Mouse (Mus musculus) thymus, postnatal 36 days (tissue): ENCODE data around the gene Grin2b.

Experiments
- DNase-seq, 2 experiments: peaks; one replicate each; pipeline ENCODE4 v3.0.0; 2022; ENCODE audit warnings: mixed read lengths in 2 of 2

Grin2b gene

GRCm38 (mm10) chr6:136096269-136096668 is 77.0 kb downstream of the Grin2b start:
- DNase-seq, result no peak

DNA sequence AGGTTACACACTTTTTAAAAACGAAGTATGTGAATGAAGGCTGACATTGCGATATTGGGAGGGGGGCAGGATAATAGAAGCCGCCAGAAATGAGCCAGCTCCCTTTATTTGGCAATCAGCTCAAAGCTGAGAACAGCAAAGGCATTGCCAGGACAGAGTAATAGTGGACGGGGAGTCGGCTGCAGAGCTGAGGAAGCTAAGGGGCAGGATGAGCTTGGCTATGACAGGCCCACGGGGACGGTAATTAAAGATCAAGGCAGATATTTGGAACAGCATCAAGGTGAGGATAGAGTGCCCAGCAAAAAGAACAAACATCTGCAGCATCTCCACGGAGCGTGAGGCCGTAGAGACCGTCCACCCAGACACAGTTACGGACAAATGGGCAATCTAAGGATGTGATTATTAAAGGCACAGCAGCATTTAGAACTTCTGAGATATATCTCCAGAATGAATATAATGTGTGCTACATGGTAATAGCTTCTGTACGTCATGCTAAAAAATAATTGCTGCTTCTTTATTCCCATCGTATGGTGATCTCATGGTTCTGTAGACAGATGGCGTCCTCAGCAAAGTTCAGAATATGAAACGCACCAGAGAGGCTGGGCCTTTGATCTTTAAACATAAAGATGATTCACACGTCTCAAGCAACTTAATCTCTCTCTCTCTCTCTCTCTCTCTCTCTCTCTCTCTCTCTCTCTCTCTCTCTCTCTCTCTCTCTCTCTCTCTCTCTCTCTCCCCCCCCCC is 93.1 kb downstream of the Grin2b start:
- DNase-seq, result no peak

DNA sequence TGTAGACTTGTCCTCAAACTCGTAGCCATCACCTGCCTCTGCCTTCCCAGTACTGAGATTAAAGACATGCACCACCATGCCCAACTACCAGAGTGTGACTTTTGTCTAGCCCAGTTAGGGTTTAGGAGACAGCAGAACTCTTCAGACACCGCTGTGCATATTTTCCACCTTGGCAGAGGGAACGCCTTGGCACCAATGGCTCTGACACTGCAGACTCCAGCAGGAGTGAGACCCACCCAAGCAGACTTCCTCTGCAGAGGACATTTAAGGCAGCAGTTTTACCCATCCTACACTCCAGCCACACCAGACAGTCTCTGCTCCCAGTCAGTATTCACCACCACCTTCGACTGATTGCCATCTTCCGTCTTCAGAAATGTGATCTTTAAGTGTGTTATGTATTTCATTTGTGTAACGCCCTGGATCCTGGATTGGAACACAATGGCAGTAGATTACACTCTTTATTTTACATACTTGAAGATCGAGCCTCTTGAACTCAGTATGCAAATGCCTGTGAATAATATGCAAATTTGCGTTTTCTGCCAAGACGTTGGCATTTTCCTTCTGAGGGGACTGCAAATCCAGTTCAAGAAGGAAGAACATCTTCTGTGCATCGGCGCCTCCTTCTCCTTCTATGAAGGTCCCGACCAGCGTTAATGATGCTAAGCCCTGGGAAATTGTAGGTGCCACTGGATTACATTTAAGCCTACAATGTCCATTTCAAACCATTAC is 100.8 kb downstream of the Grin2b start:
- no peak for DNase-seq

GRCm38 (mm10) chr6:136070101-136070500 is 103.2 kb downstream of the Grin2b start:
- no peak for DNase-seq

GRCm38 (mm10) chr6:136053346-136053745 is 120.0 kb downstream of the Grin2b start:
- no peak for DNase-seq

DNA sequence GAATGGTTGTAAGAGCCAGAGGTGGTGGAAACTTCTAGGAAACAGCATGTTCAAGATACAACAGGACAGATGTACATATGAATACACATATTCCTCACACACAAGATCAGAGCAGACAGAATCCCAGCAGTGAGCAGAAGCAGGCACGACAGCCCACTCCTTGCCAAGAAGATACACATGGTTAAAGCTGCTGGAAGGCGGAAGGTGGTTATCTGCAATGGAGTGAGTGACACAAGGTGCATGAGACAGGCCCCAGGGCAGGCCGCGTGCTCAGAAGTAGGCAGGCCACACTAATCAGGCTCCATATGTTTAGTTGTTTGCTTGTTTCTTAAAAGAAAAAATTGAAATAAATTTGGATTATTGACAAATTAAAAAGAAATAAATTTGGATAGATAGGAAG is 123.0 kb downstream of the Grin2b start:
- DNase-seq, result no peak

GRCm38 (mm10) chr6:136048084-136048483 is 125.2 kb downstream of the Grin2b start:
- no peak for DNase-seq

- DNase-seq, result no peak
Measured at GRCm38 (mm10) chr6:136046091-136046490, 127.2 kb downstream of the Grin2b start.

GRCm38 (mm10) chr6:136044461-136044860 is 128.8 kb downstream of the Grin2b start:
- DNase-seq, result no peak

- DNase-seq, result no peak
Measured at GRCm38 (mm10) chr6:136042375-136042774, 130.9 kb downstream of the Grin2b start.

DNA sequence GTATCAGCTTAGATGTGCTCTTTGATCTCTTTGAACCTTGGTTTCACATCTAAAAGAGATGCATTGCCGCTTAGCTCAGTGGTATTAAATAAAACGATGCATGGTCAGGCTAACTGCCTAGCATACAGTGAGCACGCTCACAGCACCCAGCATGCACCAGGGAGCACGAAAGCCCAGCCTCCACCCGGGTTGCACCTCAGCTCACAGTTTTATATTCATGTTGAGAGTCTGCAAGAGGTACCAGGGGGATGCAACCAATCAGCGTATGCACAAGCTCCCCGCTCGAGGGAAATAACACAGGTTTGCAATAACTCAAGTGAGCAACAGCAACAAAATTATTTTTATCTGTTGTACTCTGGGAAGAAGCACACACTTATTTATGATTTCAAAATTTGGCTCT is 131.5 kb downstream of the Grin2b start:
- DNase-seq, result no peak

GRCm38 (mm10) chr6:136040931-136041330 is 132.4 kb downstream of the Grin2b start:
- DNase-seq, result no peak

DNA sequence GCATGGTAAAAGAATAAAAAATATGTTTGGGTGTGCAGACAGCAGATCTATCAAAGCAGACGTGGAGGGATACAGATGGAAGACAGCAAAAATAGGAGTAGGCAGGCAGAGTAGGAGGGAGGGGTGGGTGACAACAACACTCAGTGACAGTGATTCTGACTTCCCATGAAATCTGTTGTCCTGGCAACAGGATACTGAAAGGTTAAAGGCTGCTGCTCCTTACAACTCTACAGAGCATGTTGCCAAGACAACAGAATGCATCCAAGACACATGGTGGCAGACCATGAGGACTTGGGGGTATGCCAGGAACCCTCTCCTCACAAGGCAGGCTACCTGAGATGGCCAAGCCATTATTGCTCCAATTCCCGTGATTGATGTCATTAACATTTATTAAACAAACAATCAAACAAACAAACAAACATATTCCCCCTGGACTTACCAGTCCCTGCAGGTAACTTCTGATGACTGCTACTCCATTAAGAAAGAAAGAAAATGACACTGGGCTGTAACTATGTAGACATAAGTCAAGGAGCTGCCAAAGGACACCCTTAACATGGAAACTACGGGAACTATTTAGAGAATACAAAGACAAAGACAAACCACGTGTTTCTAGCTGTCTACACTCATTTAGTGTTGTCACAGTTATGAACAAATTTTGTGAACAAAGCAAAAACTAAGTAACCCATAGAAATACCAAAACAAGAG is 143.9 kb downstream of the Grin2b start:
- no peak for DNase-seq

GRCm38 (mm10) chr6:136026936-136027335 is 146.4 kb downstream of the Grin2b start:
- no peak for DNase-seq

DNA sequence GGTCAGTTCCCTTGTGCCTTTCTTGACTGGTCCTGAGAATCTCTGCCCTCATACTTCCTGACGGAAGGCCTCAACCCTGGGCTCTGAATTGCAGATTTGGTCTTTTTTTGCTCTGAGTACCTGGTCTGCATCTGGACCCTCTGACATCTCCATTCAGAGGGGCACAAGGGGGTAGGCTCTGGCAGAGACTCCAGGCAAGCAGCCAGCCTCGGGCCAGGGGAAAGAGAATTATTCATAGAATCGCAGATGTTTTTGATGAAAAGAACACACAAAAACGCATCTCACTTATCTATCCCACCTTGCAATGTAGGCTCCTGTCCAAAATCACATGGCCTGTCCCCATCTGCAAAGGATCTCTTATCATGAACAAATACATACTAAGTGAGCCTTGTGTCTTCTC is 147.5 kb downstream of the Grin2b start:
- DNase-seq, result no peak

DNA sequence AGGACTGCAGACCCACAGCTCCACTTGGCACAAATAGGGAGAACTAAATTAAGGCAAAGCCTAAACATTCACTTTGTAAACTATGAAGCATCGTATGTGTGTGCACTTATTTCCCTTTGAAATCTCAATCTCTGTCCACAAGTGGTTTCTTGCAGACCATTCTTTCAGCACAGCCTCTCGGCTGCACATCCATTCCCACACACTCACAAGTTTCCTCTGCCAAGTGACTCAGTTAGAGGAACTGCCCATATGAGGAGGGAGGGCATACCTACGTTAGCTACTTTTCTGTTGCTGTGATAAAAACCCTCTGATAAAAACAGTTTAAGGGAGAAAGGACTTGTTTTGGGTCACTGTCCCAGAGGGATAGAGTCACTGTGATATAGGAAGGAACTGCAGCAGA is 152.9 kb downstream of the Grin2b start:
- DNase-seq, result no peak

GRCm38 (mm10) chr6:136018962-136019361 is 154.3 kb downstream of the Grin2b start:
- DNase-seq, result no peak

- no peak for DNase-seq
Measured at GRCm38 (mm10) chr6:136013556-136014380, 159.5 kb downstream of the Grin2b start.

DNA sequence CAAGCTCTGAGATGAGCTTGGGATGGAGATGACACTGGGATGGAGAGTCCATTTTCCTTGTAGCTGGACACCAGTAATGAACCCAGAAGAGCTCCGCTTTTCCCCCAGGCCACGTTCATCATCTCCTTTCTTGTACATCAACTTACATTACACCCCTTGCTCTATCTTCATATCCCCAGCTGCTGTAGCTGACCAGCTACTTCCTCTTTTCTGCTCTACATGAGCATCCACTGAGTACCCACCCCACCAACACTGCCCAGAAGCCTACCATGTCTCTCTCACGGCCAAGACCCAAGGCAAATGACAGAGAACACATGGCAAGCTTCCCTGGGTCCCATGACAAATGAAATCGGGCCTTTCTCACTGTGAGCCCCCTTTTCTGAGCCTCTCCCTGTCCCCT is 161.8 kb downstream of the Grin2b start:
- no peak for DNase-seq

DNA sequence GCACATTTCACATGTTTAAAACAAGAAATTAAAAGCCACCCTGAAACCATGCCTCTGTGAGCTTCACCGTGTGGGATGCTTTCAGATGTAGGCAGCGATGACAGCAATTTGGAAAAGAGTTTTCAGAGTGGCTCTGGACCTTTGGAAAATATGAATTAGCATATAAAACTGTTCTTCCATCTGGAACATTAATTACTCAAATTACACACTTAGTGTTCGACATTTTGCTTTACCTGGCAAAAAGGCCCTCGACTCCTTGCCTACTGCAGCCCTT is 162.3 kb downstream of the Grin2b start:
- no peak for DNase-seq

DNA sequence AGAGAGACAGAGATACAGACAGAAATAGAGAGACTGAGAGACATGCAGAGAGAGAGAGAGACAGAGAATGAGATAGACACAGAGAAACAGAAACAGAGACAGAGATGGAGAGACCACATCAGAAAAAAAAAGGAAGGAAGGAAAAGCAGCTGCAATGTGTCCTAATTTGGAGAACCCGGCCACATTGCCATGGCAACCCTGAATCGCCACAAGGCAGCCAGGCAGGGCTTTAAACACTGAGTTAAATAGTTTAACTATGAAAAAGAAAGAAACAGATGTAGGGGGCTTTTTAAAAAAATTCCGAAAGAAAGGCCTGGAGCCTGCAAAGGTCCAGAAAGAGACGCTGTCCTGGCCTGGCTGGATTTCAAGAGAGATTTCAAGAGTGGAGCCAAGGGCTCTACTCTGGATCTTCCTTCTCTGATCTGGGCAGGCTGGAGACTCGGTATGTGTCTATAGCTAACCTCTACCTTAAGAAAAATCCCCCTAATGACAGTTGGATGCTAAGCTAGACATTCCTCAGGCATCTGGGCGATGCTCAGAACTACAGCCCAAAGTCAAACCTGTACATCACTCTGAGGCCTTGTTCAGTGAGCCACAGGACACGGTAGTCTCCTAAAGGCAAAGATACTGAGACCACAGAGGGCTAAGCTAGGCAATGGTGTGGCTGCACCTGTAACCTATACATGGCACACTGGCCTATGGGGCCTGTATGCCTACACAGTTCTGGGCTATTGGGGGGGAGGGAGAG is 162.8 kb downstream of the Grin2b start:
- DNase-seq, result no peak

GRCm38 (mm10) chr6:136008120-136008519 is 165.2 kb downstream of the Grin2b start:
- DNase-seq, result no peak
